Mouse (Mus musculus): ENCODE measurements around the gene Cln3. TPM values are rescaled to one million over a fixed set of nuclear protein-coding genes. Genes with fewer than 3 reads are reported as not detected.
A peak's percentile ranks its signal among the peaks of the same experiment; 100 is the strongest.

The Cln3 gene
- polyA plus RNA-seq, 1 experiment from 2014 or later: 104 TPM

GRCm38 (mm10) chr7:126612736-126613135 is 27.1 kb upstream of the Cln3 start:
- Histone ChIP-seq H3K4me3 (ENCODE audit: inconsistent target) (no peak overlapping the region), H3K79me2 (ENCODE audit: inconsistent target) (no peaks in the 10 kb centered on the region), H3K36me3 (ENCODE audit: inconsistent target) (no peaks in the 10 kb centered on the region), H3K27ac (no peak overlapping the region)
- WGBS (ENCODE audit: missing documents): 100% methylated on average over 3 of the region's 3 CpGs

- WGBS (ENCODE audit: missing documents): 82% methylated on average over 5 of the region's 5 CpGs
- H3K27ac ChIP-seq: peak overlapping the region; percentile 69
Measured at GRCm38 (mm10) chr7:126607796-126608195, 22.2 kb upstream of the Cln3 start.

GRCm38 (mm10) chr7:126607064-126607463 is 21.4 kb upstream of the Cln3 start:
- Histone ChIP-seq H3K79me2 (ENCODE audit: inconsistent target) (no peaks in the 10 kb centered on the region), H3K4me3 (ENCODE audit: inconsistent target) (no peak overlapping the region), H3K36me3 (ENCODE audit: inconsistent target) (no peaks in the 10 kb centered on the region), H3K27ac (peak overlapping the region; percentile 69)
- 60% methylated on average over 3 of the region's 3 CpGs for WGBS (ENCODE audit: missing documents)

More at GRCm38 (mm10) chr7:126607796-126608195, 22.2 kb upstream of the Cln3 start:
- no peaks in the 10 kb centered on the region for H3K36me3 ChIP-seq (ENCODE audit: inconsistent target)
- H3K79me2 ChIP-seq (ENCODE audit: inconsistent target): no peaks in the 10 kb centered on the region
- no peak overlapping the region for H3K4me3 ChIP-seq (ENCODE audit: inconsistent target)

- peak overlapping the region; percentile 69 for H3K27ac ChIP-seq
- no peak overlapping the region for H3K4me3 ChIP-seq (ENCODE audit: inconsistent target)
- 9% methylated on average over 5 of the region's 5 CpGs for WGBS (ENCODE audit: missing documents)
- no peaks in the 10 kb centered on the region for H3K79me2 ChIP-seq (ENCODE audit: inconsistent target)
- no peaks in the 10 kb centered on the region for H3K36me3 ChIP-seq (ENCODE audit: inconsistent target)
Measured at GRCm38 (mm10) chr7:126606611-126607010, 21.0 kb upstream of the Cln3 start.

GRCm38 (mm10) chr7:126602650-126603049 is 17.0 kb upstream of the Cln3 start:
- H3K27ac ChIP-seq: no peak overlapping the region
- no peak overlapping the region for H3K4me3 ChIP-seq (ENCODE audit: inconsistent target)
- 48% methylated on average over 3 of the region's 3 CpGs for WGBS (ENCODE audit: missing documents)

GRCm38 (mm10) chr7:126601896-126602295 is 16.3 kb upstream of the Cln3 start:
- 25% methylated on average over 3 of the region's 5 CpGs for WGBS (ENCODE audit: missing documents)
- Histone ChIP-seq H3K79me2 (ENCODE audit: inconsistent target) (no peaks in the 10 kb centered on the region), H3K36me3 (ENCODE audit: inconsistent target) (no peaks in the 10 kb centered on the region), H3K27ac (no peak overlapping the region), H3K4me3 (ENCODE audit: inconsistent target) (no peak overlapping the region)

More at GRCm38 (mm10) chr7:126602650-126603049, 17.0 kb upstream of the Cln3 start:
- Histone ChIP-seq H3K79me2 (ENCODE audit: inconsistent target) (no peaks in the 10 kb centered on the region), H3K36me3 (ENCODE audit: inconsistent target) (no peaks in the 10 kb centered on the region)

GRCm38 (mm10) chr7:126598919-126599318 is 13.3 kb upstream of the Cln3 start:
- WGBS (ENCODE audit: missing documents): 41% methylated on average over 6 of the region's 6 CpGs
- no peaks in the 10 kb centered on the region for H3K36me3 ChIP-seq (ENCODE audit: inconsistent target)
- H3K4me3 ChIP-seq (ENCODE audit: inconsistent target): no peak overlapping the region
- peak overlapping the region; percentile 34 for H3K27ac ChIP-seq
- peaks cover 6% of the 10 kb centered on the region; the same call in 1 of the 2 replicates for H3K79me2 ChIP-seq (ENCODE audit: inconsistent target)

GRCm38 (mm10) chr7:126596414-126596813 is 10.8 kb upstream of the Cln3 start:
- peaks cover 6% of the 10 kb centered on the region; the same call in 1 of the 2 replicates for H3K79me2 ChIP-seq (ENCODE audit: inconsistent target)
- H3K27ac ChIP-seq: no peak overlapping the region
- WGBS (ENCODE audit: missing documents): 25% methylated on average over 6 of the region's 6 CpGs
- no peak overlapping the region for H3K4me3 ChIP-seq (ENCODE audit: inconsistent target)
- no peaks in the 10 kb centered on the region for H3K36me3 ChIP-seq (ENCODE audit: inconsistent target)

- Histone ChIP-seq H3K79me2 (ENCODE audit: inconsistent target) (peaks cover 6% of the 10 kb centered on the region; the same call in 1 of the 2 replicates), H3K36me3 (ENCODE audit: inconsistent target) (no peaks in the 10 kb centered on the region; the same call in 1 of the 2 replicates), H3K27ac (no peak overlapping the region), H3K4me3 (ENCODE audit: inconsistent target) (no peak overlapping the region)
- 81% methylated on average over 5 of the region's 5 CpGs for WGBS (ENCODE audit: missing documents)
Measured at GRCm38 (mm10) chr7:126595890-126596289, 10.3 kb upstream of the Cln3 start.

GRCm38 (mm10) chr7:126594862-126595561 is 9.4 kb upstream of the Cln3 start, which contains the start of gene Il27:
Gene Il27 (minus strand): TSS chr7:126594941.
- WGBS (ENCODE audit: missing documents): 44% methylated on average over 11 of the region's 11 CpGs
- H3K79me2 ChIP-seq (ENCODE audit: inconsistent target): peaks cover 6% of the 10 kb centered on the region; the same call in 1 of the 2 replicates
- H3K27ac ChIP-seq: peak within 1 kb of the TSS; percentile 33
- H3K4me3 ChIP-seq (ENCODE audit: inconsistent target): peak within 1 kb of the TSS; percentile 13; the same call in 1 of the 2 replicates
- H3K36me3 ChIP-seq (ENCODE audit: inconsistent target): peaks cover 9% of the 10 kb centered on the region; the same call in 1 of the 2 replicates

GRCm38 (mm10) chr7:126587779-126588178 is 2.2 kb upstream of the Cln3 start:
- peaks cover 32% of the 10 kb centered on the region for H3K36me3 ChIP-seq (ENCODE audit: inconsistent target)
- 90% methylated on average over 12 of the region's 16 CpGs for WGBS (ENCODE audit: missing documents)
- no peak overlapping the region for H3K27ac ChIP-seq
- H3K79me2 ChIP-seq (ENCODE audit: inconsistent target): peaks cover 49% of the 10 kb centered on the region
- no peak overlapping the region for H3K4me3 ChIP-seq (ENCODE audit: inconsistent target)

GRCm38 (mm10) chr7:126586839-126587238 is 1.2 kb upstream of the Cln3 start:
- H3K4me3 ChIP-seq (ENCODE audit: inconsistent target): no peak overlapping the region
- no peak overlapping the region for H3K27ac ChIP-seq

GRCm38 (mm10) chr7:126584506-126584977 is 1.1 kb downstream of the Cln3 start, which contains the start of gene Apobr:
Gene Apobr (plus strand): TSS chr7:126584942.
- Histone ChIP-seq H3K4me3 (ENCODE audit: inconsistent target) (peak within 1 kb of the TSS; percentile 72), H3K36me3 (ENCODE audit: inconsistent target) (peaks cover 38% of the 10 kb centered on the region), H3K27ac (peak within 1 kb of the TSS; percentile 94), H3K79me2 (ENCODE audit: inconsistent target) (peaks cover 79% of the 10 kb centered on the region)
- WGBS (ENCODE audit: missing documents): 0% methylated on average over 8 of the region's 8 CpGs

More at GRCm38 (mm10) chr7:126586839-126587238, 1.2 kb upstream of the Cln3 start:
- Histone ChIP-seq H3K79me2 (ENCODE audit: inconsistent target) (peaks cover 58% of the 10 kb centered on the region), H3K36me3 (ENCODE audit: inconsistent target) (peaks cover 32% of the 10 kb centered on the region)
- WGBS (ENCODE audit: missing documents): 61% methylated on average over 7 of the region's 8 CpGs

- Histone ChIP-seq H3K4me3 (ENCODE audit: inconsistent target) (peak overlapping the region; percentile 72), H3K36me3 (ENCODE audit: inconsistent target) (peaks cover 38% of the 10 kb centered on the region), H3K79me2 (ENCODE audit: inconsistent target) (peaks cover 87% of the 10 kb centered on the region), H3K27ac (peak overlapping the region; percentile 94)
- WGBS (ENCODE audit: missing documents): 11% methylated on average over 6 of the region's 6 CpGs
Measured at GRCm38 (mm10) chr7:126583761-126584160, 1.9 kb downstream of the Cln3 start.

GRCm38 (mm10) chr7:126583251-126583709 is 2.3 kb downstream of the Cln3 start:
- H3K79me2 ChIP-seq (ENCODE audit: inconsistent target): peaks cover 92% of the 10 kb centered on the region
- H3K27ac ChIP-seq: peak overlapping the region; percentile 94
- WGBS (ENCODE audit: missing documents): under 1% methylated on average over 22 of the region's 22 CpGs
- peaks cover 38% of the 10 kb centered on the region for H3K36me3 ChIP-seq (ENCODE audit: inconsistent target)
- H3K4me3 ChIP-seq (ENCODE audit: inconsistent target): peak overlapping the region; percentile 72
